Mouse (Mus musculus) liver, embryonic 14.5 days (tissue): Measurements from ENCODE around the gene Myo10.

Experiments used
- CTCF ChIP-seq: IDR thresholded peaks from 2 replicates; pipeline ENCODE4 v1.5.1; 2016; ENCODE audit warnings: antibody characterized with exemption, low read depth, control low read depth
- EP300 ChIP-seq: IDR thresholded peaks from 2 replicates; pipeline ENCODE4 v1.6.1; 2016; ENCODE audit warnings: antibody characterized with exemption, low read depth

- TF ChIP-seq EP300 = no peak
- TF ChIP-seq CTCF = no peak
These were observed 31.4 kb downstream of the Myo10 start for GRCm38 (mm10) chr15:25653680-25654079.
